Mouse (Mus musculus) urinary bladder, postnatal 25 days (tissue): ENCODE measurements around the gene Gm13539.
A peak's percentile ranks its signal among the peaks of the same experiment; 100 is the strongest.

Source experiments
- DNase-seq: peaks from one replicate; pipeline ENCODE4 v3.0.0; 2022; ENCODE audit warnings: low spot score

Gene Gm13539

GRCm38 (mm10) chr2:25828344-25828947 lies 46.4 kb downstream of the Gm13539 start:
- DNase-seq, result no peak

GRCm38 (mm10) chr2:25830786-25831185 lies 48.7 kb downstream of the Gm13539 start:
- DNase-seq, result no peak

GRCm38 (mm10) chr2:25836291-25836690 lies 54.2 kb downstream of the Gm13539 start:
- DNase-seq, result peak; percentile 71
